Mouse (Mus musculus): ENCODE data around the gene Oat.

Oat gene

GRCm38 (mm10) chr7:132589610-132590009, 13.4 kb upstream of the Oat start:
- no peak for DNase-seq

- DNase-seq, result no peak
Observed at GRCm38 (mm10) chr7:132587167-132587566, 11.0 kb upstream of the Oat start.

- DNase-seq, result no peak
Observed at GRCm38 (mm10) chr7:132585695-132586491, 9.7 kb upstream of the Oat start.

- no peak for DNase-seq
Observed at GRCm38 (mm10) chr7:132581441-132581840, 5.2 kb upstream of the Oat start.

GRCm38 (mm10) chr7:132580511-132580910, 4.3 kb upstream of the Oat start:
- no peak for DNase-seq

GRCm38 (mm10) chr7:132576891-132577290, 693 bp upstream of the Oat start:
- no peak for DNase-seq

- DNase-seq, result peak; percentile 92
Observed at GRCm38 (mm10) chr7:132575623-132576022, 575 bp downstream of the Oat start.

- DNase-seq, result no peak
Observed at GRCm38 (mm10) chr7:132574646-132575045, 1.6 kb downstream of the Oat start.

- peak; percentile 11 for DNase-seq
Observed at GRCm38 (mm10) chr7:132573205-132573604, 3.0 kb downstream of the Oat start.

GRCm38 (mm10) chr7:132572738-132573137, 3.5 kb downstream of the Oat start:
- DNase-seq, result no peak

- DNase-seq, result no peak
Observed at GRCm38 (mm10) chr7:132571481-132571880, 4.7 kb downstream of the Oat start.

- no peak for DNase-seq
Observed at GRCm38 (mm10) chr7:132570071-132570470, 6.1 kb downstream of the Oat start.

GRCm38 (mm10) chr7:132568817-132569216, 7.4 kb downstream of the Oat start:
- DNase-seq, result no peak

- no peak for DNase-seq
Observed at GRCm38 (mm10) chr7:132565831-132566230, 10.4 kb downstream of the Oat start.

GRCm38 (mm10) chr7:132559138-132559766, 16.9 kb downstream of the Oat start:
- no peak for DNase-seq

GRCm38 (mm10) chr7:132558141-132558736, 18.0 kb downstream of the Oat start:
- no peak for DNase-seq

GRCm38 (mm10) chr7:132556575-132556974, 19.6 kb downstream of the Oat start:
- DNase-seq, result no peak

- no peak for DNase-seq
Observed at GRCm38 (mm10) chr7:132555911-132556310, 20.3 kb downstream of the Oat start.

- no peak for DNase-seq
Observed at GRCm38 (mm10) chr7:132554091-132554490, 22.1 kb downstream of the Oat start.

GRCm38 (mm10) chr7:132551351-132552126, 24.7 kb downstream of the Oat start:
- peak; percentile 95 for DNase-seq

GRCm38 (mm10) chr7:132547126-132547525, 29.1 kb downstream of the Oat start:
- no peak for DNase-seq

GRCm38 (mm10) chr7:132542427-132542826, 33.8 kb downstream of the Oat start:
- no peak for DNase-seq

- no peak for DNase-seq
Observed at GRCm38 (mm10) chr7:132541566-132541965, 34.6 kb downstream of the Oat start.

Measured in embryo, embryonic 11 days (tissue).